Mouse (Mus musculus) right cerebral cortex, postnatal 10 days (tissue): ENCODE data around the gene Psmd12.

Experiments used
- DNase-seq, 2 experiments: peaks; one replicate each; pipeline ENCODE4 v3.0.0; 2021; ENCODE audit warnings: low spot score in 2 of 2

Psmd12 gene

GRCm38 (mm10) chr11:107510362-107511269, 31.3 kb downstream of the Psmd12 start:
- DNase-seq: peak in 1 of 2 experiments; percentile 25

GRCm38 (mm10) chr11:107511954-107512353, 32.7 kb downstream of the Psmd12 start:
- DNase-seq: peak; percentile 74 to 82

GRCm38 (mm10) chr11:107513047-107513446, 33.8 kb downstream of the Psmd12 start:
- DNase-seq: peak; percentile 57 to 68

- DNase-seq: no peak
Measured at GRCm38 (mm10) chr11:107516387-107516786, 37.1 kb downstream of the Psmd12 start.

GRCm38 (mm10) chr11:107518645-107519429, 39.6 kb downstream of the Psmd12 start:
- DNase-seq: no peak

GRCm38 (mm10) chr11:107521153-107521552, 41.9 kb downstream of the Psmd12 start:
- DNase-seq: no peak

- no peak for DNase-seq
Measured at GRCm38 (mm10) chr11:107524966-107525365, 45.7 kb downstream of the Psmd12 start.

GRCm38 (mm10) chr11:107527632-107528031, 48.3 kb downstream of the Psmd12 start:
- DNase-seq: no peak

- DNase-seq: peak; percentile 43 to 47
Measured at GRCm38 (mm10) chr11:107529320-107529719, 50.0 kb downstream of the Psmd12 start.

GRCm38 (mm10) chr11:107531445-107531844, 52.2 kb downstream of the Psmd12 start:
- no peak for DNase-seq

- DNase-seq: no peak
Measured at GRCm38 (mm10) chr11:107532271-107532670, 53.0 kb downstream of the Psmd12 start.

- no peak for DNase-seq
Measured at GRCm38 (mm10) chr11:107538994-107539393, 59.7 kb downstream of the Psmd12 start.

- DNase-seq: no peak
Measured at GRCm38 (mm10) chr11:107540339-107540738, 61.1 kb downstream of the Psmd12 start.

- no peak for DNase-seq
Measured at GRCm38 (mm10) chr11:107545747-107546476, 66.6 kb downstream of the Psmd12 start.

GRCm38 (mm10) chr11:107546667-107547301, 67.5 kb downstream of the Psmd12 start:
- DNase-seq: peak; percentile 35 to 38

GRCm38 (mm10) chr11:107547351-107548203, 68.3 kb downstream of the Psmd12 start, which contains the start of gene Helz:
Gene Helz (plus strand): TSS chr11:107547930.
- DNase-seq: peak; percentile 66 to 70

GRCm38 (mm10) chr11:107548204-107548975, 69.1 kb downstream of the Psmd12 start:
- DNase-seq: peak; percentile 44 to 50
